Mouse (Mus musculus): ENCODE data around the gene Lcp1.

- TF ChIP-seq CEBPB (IDR thresholded peaks at IDR 0.05; ENCODE audit: low read depth) (no peak), CTCF (IDR thresholded peaks at IDR 0.05; ENCODE audit: control insufficient read depth, insufficient read depth, insufficient read length) (no peak), USF1 (IDR thresholded peaks at IDR 0.05; ENCODE audit: low read depth) (no peak)
These were observed 48.5 kb downstream of the Lcp1 start for GRCm38 (mm10) chr14:75179255-75179963.

Data from C2C12 (cell line).